ENCODE assay signal across 8 mouse cellular contexts in genomic region chr6:145149054-145149453, GRCm38 (mm10). TPM values are rescaled to one million over a fixed set of nuclear protein-coding genes. Genes with fewer than 3 reads are reported as not detected.
A peak's percentile ranks its signal among the peaks of the same experiment; 100 is the strongest.
DNase-seq lines count a peak whose midpoint lies in the region; ATAC-seq and TF ChIP-seq lines count a peak whose summit lies in the region.

No protein-coding gene starts in this region.

- peak; percentile 17 for DNase-seq in gastrocnemius, postnatal 25 days
- no peak for DNase-seq in gastrocnemius, postnatal 14 days
- peak; percentile 18 for DNase-seq in lung, postnatal 0 days (ENCODE audit: low spot score)
- no peak for DNase-seq in lung, postnatal 14 days
- no peak for DNase-seq in liver, embryonic 11.5 days (ENCODE audit: low spot score)
- peak; percentile 32 for DNase-seq in retina, postnatal 1 day
- DNase-seq in cerebellum, postnatal 10 days: no peak
- no peak for DNase-seq in left cerebral cortex, adult 2 months (ENCODE audit: extremely low spot score in 1 of 2, low spot score in 2 of 2)

- H3K9ac ChIP-seq in lung, postnatal 0 days (replicated peaks; ENCODE audit: low read depth): no peak overlapping the region
- H3K9ac ChIP-seq in liver, embryonic 11.5 days (ENCODE audit: low read depth, low read length): no peak overlapping the region

- WGBS in lung, postnatal 0 days: 25% methylated on average over 9 of the region's 9 CpGs
- WGBS in liver, embryonic 11.5 days: 36% methylated on average over 9 of the region's 9 CpGs

- H3K27ac ChIP-seq in lung, postnatal 0 days (ENCODE audit: low read length): no peak overlapping the region
- H3K27ac ChIP-seq in liver, embryonic 11.5 days (ENCODE audit: low read depth, low read length): no peak overlapping the region
- no peak overlapping the region for H3K27ac ChIP-seq in left cerebral cortex, adult 2 months

- H3K4me1 ChIP-seq in lung, postnatal 0 days (ENCODE audit: insufficient read depth, low read depth, low read length): no peaks in the 10 kb centered on the region
- peaks cover 3% of the 10 kb centered on the region; the same call in 1 of the 2 replicates for H3K4me1 ChIP-seq in liver, embryonic 11.5 days (replicated peaks; ENCODE audit: control insufficient read depth, insufficient read depth, low read length)

- no peaks in the 10 kb centered on the region for H3K36me3 ChIP-seq in lung, postnatal 0 days (ENCODE audit: insufficient read depth, low read length)
- H3K36me3 ChIP-seq in liver, embryonic 11.5 days (ENCODE audit: control insufficient read depth, insufficient read depth, low read length): no peaks in the 10 kb centered on the region

- H3K4me3 ChIP-seq in lung, postnatal 0 days (ENCODE audit: low read depth, low read length): no peak overlapping the region
- H3K4me3 ChIP-seq in liver, embryonic 11.5 days (ENCODE audit: low read depth, low read length): no peak overlapping the region
- no peak overlapping the region for H3K4me3 ChIP-seq in left cerebral cortex, adult 2 months

- peak; percentile 38 for ATAC-seq in lung, postnatal 0 days
- peak; percentile 62 for ATAC-seq in liver, embryonic 11.5 days (replicated peaks; ENCODE audit: low FRiP score)

- TF ChIP-seq CTCF in lung, postnatal 0 days (IDR thresholded peaks at IDR 0.05): no peak
- no peak for TF ChIP-seq CTCF in left cerebral cortex, adult 2 months (IDR thresholded peaks at IDR 0.05)

- intact Hi-C loops in gastrocnemius, postnatal 14 days (cut with DNase I; ENCODE audit: low total_unique reads): no loop called here
- intact Hi-C loops in left cerebral cortex, adult 2 months (cut with DNase I): no loop called here

- no peaks in the 10 kb centered on the region for H3K9me3 ChIP-seq in lung, postnatal 0 days (ENCODE audit: low read length)
- H3K9me3 ChIP-seq in liver, embryonic 11.5 days (ENCODE audit: control insufficient read depth, low read length): no peaks in the 10 kb centered on the region

- H3K4me2 ChIP-seq in lung, postnatal 0 days (replicated peaks; ENCODE audit: low read depth, low read length): no peak overlapping the region
- no peak overlapping the region for H3K4me2 ChIP-seq in liver, embryonic 11.5 days

- no peaks in the 10 kb centered on the region for H3K27me3 ChIP-seq in lung, postnatal 0 days (replicated peaks; ENCODE audit: insufficient read depth, low read length)
- no peaks in the 10 kb centered on the region for H3K27me3 ChIP-seq in liver, embryonic 11.5 days (replicated peaks; ENCODE audit: control insufficient read depth, insufficient read depth, low read length)

- no peak for TF ChIP-seq EP300 in lung, postnatal 0 days (IDR thresholded peaks at IDR 0.05)

RNA-seq across cellular contexts. Expression of gene Lrmp, which starts 33.6 kb away (rescaled TPM):
- total RNA-seq in gastrocnemius, postnatal 25 days (2021): 1 to 10 TPM; 1.0 to 1.2 TPM
- total RNA-seq in gastrocnemius, postnatal 14 days (2021): 1 to 10 TPM; 1.0 to 1.1 TPM
- polyA plus RNA-seq in lung, postnatal 0 days (2015; fragmentation: Nextera tagmentation; extraction: Ambion mirVana): 2.8 and 3.9 TPM in 2 replicates
- 27.1 and 28.8 TPM in 2 replicates for polyA plus RNA-seq in liver, embryonic 11.5 days (2014; fragmentation: Nextera tagmentation; extraction: Ambion mirVana)
- total RNA-seq in left cerebral cortex, adult 2 months (2021): 1 to 10 TPM; 2.4 to 2.5 TPM

Comparison
In these comparisons a context has a peak if more than half of its experiments do, and no peak if none do; other contexts are left out.
1. DNase-seq: peak in gastrocnemius, postnatal 25 days (single experiment), lung, postnatal 0 days (single experiment) and retina, postnatal 1 day (single experiment); none in gastrocnemius, postnatal 14 days (single experiment), lung, postnatal 14 days (single experiment), liver, embryonic 11.5 days (single experiment), cerebellum, postnatal 10 days (0 of 2) and left cerebral cortex, adult 2 months (0 of 2).